Mouse (Mus musculus) thymus, adult 18-20 months (tissue): ENCODE results near the gene Irf1.

Experiments
- DNase-seq, 2 experiments: peaks; one replicate each; pipeline ENCODE4 v3.0.0; 2022; ENCODE audit warnings: mixed read lengths in 2 of 2

The Irf1 gene

DNA sequence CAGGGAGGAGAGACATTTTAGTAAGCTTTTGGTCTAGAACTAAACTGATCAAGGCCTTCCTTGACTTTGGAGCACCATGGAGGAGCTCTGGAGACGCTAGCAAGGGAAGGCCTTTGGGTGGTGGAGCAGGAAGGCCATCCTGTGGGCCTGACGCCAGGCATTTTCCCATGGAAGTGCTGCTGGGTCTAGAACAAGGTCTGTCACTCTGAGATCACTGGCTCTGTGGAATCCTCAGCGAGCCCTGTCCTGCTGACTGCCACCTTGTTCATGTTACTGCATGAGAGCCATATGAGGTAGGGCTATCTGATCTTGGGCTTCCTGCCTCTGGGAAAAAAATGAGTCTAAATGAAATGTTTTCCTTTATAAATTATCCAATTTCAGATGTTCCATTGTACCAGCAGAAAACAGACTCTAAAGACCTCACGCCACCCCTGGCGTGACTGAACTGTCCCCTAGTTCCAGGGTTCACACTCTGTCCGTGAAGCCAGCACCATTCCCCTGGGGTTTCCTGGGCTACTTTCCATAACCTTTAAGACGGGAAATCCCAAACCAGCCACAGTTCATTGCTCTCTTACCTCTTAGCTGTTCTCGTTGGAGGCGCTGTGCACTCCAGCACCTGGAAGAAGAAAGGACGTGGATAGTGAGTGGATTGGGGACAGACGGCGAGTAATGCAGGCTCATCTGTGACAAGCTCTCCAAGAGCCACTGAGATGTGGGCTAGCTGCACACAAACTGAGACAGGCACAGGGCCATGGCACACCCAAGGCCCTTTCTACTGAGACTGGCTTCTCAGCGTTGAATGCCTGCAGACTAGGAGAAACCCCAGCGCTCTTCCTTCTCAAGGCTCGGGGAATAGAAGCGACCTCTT lies 43.4 kb downstream of the Irf1 start:
- no peak for DNase-seq

DNA sequence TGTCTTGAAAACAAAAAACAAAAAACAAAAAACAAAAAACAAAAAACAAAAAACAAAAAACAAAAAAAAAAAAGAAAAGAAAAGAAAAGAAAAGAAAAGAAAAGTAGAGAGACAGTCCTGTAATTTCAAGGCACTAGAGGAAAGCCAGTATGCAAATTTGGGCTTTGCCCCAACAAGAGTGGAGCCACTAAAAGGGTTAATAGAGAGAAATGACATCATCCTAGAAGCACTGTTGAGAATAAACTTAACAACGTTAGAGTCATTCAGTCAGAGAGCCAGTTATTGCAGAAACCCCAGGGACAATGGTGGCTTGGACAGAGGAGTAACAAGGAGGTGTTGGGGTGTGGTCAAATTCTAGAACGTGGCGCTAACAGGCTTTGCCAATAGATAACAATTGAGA lies 45.0 kb downstream of the Irf1 start:
- no peak for DNase-seq

DNA sequence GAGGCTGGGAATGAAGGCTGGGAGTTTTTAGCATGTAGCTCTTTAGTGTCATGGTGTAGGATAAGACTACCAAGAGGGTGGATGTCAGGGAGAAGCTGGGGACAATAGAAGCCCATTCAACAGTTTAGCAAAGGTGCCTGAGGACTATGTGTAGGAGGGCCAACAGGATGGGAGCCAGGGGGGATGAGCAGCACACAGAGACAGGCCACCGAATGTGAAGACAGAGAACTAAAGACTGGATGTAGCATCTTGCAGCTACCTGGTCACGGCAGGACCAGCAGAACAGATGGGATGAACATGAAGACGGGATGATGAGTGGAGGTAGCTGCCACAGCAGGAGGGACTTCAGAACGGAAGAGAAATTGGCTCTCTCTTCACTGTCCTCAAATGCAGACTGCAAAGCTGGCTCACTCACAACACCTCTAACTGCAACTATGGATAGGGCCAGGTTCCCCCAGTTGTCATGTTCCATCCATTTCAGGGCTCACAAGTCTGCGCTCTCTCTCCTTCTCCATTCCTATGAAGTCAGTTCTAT lies 47.1 kb downstream of the Irf1 start:
- DNase-seq = no peak

DNA sequence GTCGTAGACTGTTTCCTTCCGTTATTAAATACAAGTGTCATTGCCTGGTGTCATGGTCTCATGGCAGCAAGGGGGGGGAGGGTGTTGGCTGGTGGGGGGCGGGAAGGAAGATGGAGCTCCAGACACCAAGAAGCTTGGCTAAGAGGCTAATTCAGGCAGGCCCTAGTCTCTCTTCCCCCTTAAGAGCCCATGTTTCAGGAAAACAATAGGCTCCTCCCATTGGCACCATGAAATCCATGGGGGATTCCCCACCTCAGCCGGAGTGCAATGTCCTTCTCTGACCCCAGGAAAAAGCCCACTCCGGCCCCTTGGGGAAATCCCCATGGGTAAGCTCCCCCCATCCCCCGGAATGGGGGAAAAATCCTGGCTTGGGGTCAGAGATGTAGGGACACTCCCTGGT lies 49.0 kb downstream of the Irf1 start:
- no peak for DNase-seq

DNA sequence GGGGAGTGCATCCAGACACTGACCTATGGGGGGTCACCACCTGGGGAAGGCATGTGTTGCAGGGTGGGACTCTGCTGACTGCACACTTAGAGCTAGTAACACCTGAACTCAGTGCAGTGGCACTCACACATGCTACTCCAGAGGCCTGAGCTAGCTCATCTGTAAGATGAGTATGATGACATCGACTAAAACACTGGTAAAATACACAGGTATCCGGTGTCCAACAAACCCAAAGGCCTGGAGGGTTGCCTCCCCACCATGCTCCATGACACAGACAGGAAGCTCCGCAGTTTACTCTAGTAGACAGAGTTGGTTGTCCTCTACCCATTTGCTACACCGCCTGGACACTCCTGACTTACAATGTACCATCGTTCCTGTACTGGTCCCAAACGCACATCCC lies 49.7 kb downstream of the Irf1 start:
- no peak for DNase-seq

DNA sequence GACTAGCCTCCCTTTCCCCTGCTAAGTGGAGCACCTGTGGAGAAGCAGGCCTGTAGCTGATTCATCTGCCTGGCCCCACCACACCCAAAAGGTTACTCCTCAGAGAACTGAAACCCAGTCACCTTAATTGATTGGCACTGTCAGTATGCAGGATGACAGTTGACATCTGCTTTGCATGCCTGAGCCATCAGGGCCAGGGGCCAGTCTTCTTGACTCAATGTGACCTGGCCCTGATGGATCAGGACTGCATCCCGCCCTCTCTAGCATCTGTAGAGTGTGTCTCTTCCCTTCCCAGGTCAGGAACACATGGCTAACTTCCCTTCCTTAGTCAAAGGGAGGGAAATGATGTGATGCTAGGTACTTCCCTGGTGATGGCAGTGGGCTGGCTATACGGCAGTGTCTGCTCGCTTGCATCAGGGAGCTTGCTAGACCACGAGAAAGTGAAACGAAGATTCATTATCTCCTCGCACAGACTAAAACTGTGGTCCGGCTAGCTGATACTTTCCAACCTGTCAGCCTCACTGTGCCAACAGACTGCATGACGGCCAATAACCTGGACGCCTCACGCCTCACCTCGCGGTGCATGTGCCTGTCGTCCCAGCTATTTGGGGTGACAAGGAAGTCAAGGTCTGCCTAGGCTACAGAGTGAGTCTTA lies 50.8 kb downstream of the Irf1 start:
- no peak for DNase-seq

DNA sequence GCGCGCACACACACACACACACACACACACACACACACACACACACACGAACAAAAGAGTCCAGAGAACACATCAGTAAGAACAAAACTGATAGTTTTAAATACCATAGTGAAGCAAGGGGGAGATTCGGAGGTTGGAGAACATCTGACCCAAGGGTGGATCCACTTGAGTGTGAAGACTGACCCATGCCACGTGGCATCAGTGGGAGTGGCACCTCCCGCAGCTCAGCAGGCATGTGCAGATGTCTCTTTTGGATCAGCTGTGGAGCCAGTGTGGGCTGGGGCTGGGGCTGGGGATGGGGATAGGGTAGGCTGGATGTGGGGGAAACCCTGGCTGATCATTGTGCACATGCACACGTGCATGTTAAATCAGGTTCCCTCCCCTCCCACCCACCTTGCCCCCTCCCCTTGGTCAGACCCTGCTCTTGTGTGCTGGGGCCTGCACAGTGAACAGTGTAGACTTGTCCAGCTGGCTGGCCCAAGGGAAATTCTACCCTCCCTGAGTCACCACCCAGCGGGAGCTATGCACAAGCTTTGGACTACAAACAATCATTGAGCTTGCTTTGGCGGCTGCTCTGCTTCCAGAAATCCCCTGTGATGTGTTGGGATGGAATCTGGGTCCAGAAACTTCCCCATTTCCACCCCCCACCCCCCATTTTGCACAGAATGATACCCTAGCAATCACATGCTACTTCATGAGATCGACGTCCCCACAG lies 51.6 kb downstream of the Irf1 start:
- DNase-seq = no peak

DNA sequence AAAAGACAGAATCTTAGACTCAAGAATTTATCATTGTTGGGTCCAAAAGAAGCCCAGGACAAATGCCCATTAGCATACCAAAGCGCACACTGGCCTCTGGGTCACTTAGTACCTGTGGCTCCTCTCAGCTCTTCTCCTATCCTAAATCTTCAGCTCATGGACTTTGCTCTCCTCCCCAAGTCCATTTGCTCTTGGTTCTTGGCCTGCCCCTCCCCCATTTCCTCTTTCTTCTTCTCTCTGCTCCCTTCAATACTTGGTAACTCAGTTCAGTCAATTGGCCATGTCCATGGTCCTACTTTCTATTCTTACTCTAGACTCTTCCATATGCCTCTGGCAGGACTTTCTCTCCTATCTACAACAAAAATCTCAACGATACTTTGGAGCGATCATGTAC lies 52.1 kb downstream of the Irf1 start:
- no peak for DNase-seq

DNA sequence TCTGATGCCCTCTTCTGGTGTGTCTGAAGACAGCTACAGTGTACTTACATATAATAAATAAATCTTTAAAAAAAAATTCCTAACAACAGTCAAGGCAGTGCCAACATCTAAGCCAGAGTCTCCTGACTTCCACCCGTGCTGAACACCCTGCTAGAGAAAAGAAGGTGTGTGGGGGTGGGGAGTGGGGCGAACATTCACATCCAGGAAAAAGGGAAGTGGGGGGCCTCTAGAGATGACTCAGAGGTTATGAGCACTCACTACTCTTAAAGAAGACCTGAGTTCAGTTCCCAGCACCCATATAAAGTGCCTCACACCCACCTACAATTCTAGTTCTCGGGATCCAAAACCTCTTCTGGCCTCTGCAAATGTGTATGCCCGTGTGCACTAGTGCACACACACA lies 55.6 kb downstream of the Irf1 start:
- no peak for DNase-seq
